Mouse (Mus musculus): ENCODE measurements around the gene Adam30. TPM values are rescaled to one million over a fixed set of nuclear protein-coding genes. Genes with fewer than 3 reads are reported as not detected.

Adam30 gene
- polyA plus RNA-seq, 1 experiment from 2014 or later: not detected

GRCm38 (mm10) chr3:98147706-98148105 is 12.7 kb upstream of the Adam30 start:
- Histone ChIP-seq H3K9me3 (no peaks in the 10 kb centered on the region), H3K9ac (no peak overlapping the region), H3K36me3 (peaks cover 68% of the 10 kb centered on the region), H3K4me2 (no peak overlapping the region), H3K4me3 (no peak overlapping the region), H3K27me3 (no peaks in the 10 kb centered on the region), H3K4me1 (no peaks in the 10 kb centered on the region), H3K27ac (no peak overlapping the region)
- WGBS: 87% methylated on average over 14 of the region's 14 CpGs
- no peak for ATAC-seq (ENCODE audit: borderline replicate concordance, extremely low read depth, low FRiP score, low TSS enrichment)

DNA sequence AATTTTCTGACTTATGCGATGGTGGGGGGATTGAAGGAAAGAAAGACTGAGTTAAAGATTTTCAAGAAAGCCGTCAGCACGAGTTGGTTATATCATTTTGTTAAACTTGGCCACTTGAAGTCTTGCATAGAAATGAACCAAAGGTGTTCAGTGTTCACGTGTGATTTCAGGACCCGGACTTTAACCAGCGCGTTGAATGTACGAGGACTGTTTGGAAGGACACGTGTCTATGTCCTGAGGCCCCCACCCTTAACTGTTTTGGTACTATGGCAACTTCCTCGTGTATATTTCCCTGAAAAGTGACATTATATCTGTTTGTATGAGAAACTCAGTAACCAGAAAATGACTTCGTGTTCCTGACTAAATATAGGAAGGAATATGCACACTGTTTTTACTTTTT is 10.5 kb upstream of the Adam30 start:
- no peak for ATAC-seq (ENCODE audit: borderline replicate concordance, extremely low read depth, low FRiP score, low TSS enrichment)
- Histone ChIP-seq H3K9me3 (no peaks in the 10 kb centered on the region), H3K4me3 (no peak overlapping the region), H3K4me1 (no peaks in the 10 kb centered on the region), H3K4me2 (no peak overlapping the region), H3K9ac (no peak overlapping the region), H3K36me3 (peaks cover 47% of the 10 kb centered on the region), H3K27ac (no peak overlapping the region), H3K27me3 (no peaks in the 10 kb centered on the region)
- 93% methylated on average over 11 of the region's 11 CpGs for WGBS

GRCm38 (mm10) chr3:98151016-98151415 is 9.4 kb upstream of the Adam30 start:
- H3K4me1 ChIP-seq: no peaks in the 10 kb centered on the region
- peaks cover 35% of the 10 kb centered on the region for H3K36me3 ChIP-seq
- H3K4me2 ChIP-seq: no peak overlapping the region
- H3K27ac ChIP-seq: no peak overlapping the region
- H3K27me3 ChIP-seq: no peaks in the 10 kb centered on the region
- no peak overlapping the region for H3K4me3 ChIP-seq
- WGBS: 87% methylated on average over 10 of the region's 10 CpGs
- no peak overlapping the region for H3K9ac ChIP-seq
- ATAC-seq (ENCODE audit: borderline replicate concordance, extremely low read depth, low FRiP score, low TSS enrichment): no peak
- H3K9me3 ChIP-seq: no peaks in the 10 kb centered on the region

GRCm38 (mm10) chr3:98153460-98153859 is 7.0 kb upstream of the Adam30 start:
- H3K9me3 ChIP-seq: no peaks in the 10 kb centered on the region
- H3K4me2 ChIP-seq: no peak overlapping the region
- peaks cover 11% of the 10 kb centered on the region; the same call in 1 of the 2 replicates for H3K36me3 ChIP-seq
- no peak overlapping the region for H3K9ac ChIP-seq
- H3K27me3 ChIP-seq: no peaks in the 10 kb centered on the region
- ATAC-seq (ENCODE audit: borderline replicate concordance, extremely low read depth, low FRiP score, low TSS enrichment): no peak
- H3K4me1 ChIP-seq: no peaks in the 10 kb centered on the region
- no peak overlapping the region for H3K4me3 ChIP-seq
- H3K27ac ChIP-seq: no peak overlapping the region

DNA sequence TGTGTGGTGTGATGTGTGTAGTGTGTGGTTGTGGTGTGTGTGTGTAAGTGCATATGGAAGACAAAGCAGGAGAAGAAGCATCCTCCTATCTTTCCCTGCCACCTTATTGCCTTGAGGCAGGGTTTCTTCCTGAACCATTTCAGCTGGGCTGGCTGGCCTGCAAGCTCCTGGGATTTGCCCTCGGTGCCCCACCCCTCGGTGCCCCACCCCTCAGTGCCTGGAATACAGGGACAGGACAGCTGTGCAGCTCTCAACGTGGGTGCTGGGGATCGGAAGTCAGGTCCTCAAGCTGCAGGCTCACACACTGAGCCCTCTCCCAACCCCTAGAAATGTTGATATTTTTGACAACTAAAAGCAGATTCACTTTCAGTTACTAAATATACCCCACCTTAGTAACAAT is 4.3 kb upstream of the Adam30 start:
- 34% methylated on average over 4 of the region's 4 CpGs for WGBS
- no peak for ATAC-seq (ENCODE audit: borderline replicate concordance, extremely low read depth, low FRiP score, low TSS enrichment)

DNA sequence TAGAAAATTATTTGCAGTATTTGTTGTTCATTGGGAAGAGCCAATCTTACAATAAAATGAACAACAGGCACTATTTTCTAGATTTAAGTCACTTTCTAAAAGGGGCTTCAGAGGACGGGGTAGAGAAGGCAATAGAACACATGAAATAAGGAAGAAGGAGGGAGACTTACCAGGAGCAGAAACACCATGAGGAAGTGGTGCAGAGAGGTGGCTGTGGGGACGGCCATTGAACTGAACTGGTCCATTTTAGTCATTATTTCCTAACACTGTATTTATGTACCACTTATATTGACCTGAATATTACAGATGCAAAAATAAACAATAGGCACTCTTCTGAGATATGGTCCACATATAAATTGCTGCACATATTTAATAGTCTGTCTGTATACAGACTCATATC is 3.4 kb upstream of the Adam30 start:
- Histone ChIP-seq H3K9ac (no peak overlapping the region), H3K36me3 (no peaks in the 10 kb centered on the region), H3K4me3 (no peak overlapping the region), H3K27ac (no peak overlapping the region), H3K27me3 (no peaks in the 10 kb centered on the region), H3K4me2 (no peak overlapping the region), H3K4me1 (no peaks in the 10 kb centered on the region), H3K9me3 (no peaks in the 10 kb centered on the region)
- 60% methylated on average over 2 of the region's 2 CpGs for WGBS
- ATAC-seq (ENCODE audit: borderline replicate concordance, extremely low read depth, low FRiP score, low TSS enrichment): no peak

More for the DNA sequence above, 4.3 kb upstream of the Adam30 start:
- Histone ChIP-seq H3K9ac (no peak overlapping the region), H3K4me3 (no peak overlapping the region), H3K4me2 (no peak overlapping the region), H3K27me3 (no peaks in the 10 kb centered on the region), H3K9me3 (no peaks in the 10 kb centered on the region), H3K36me3 (no peaks in the 10 kb centered on the region), H3K27ac (no peak overlapping the region), H3K4me1 (no peaks in the 10 kb centered on the region)

- WGBS: 26% methylated on average over 2 of the region's 2 CpGs
- no peak overlapping the region for H3K27ac ChIP-seq
- H3K36me3 ChIP-seq: no peaks in the 10 kb centered on the region
- H3K4me3 ChIP-seq: no peak overlapping the region
- H3K4me2 ChIP-seq: no peak overlapping the region
- ATAC-seq (ENCODE audit: borderline replicate concordance, extremely low read depth, low FRiP score, low TSS enrichment): no peak
- H3K4me1 ChIP-seq: no peaks in the 10 kb centered on the region
- no peak overlapping the region for H3K9ac ChIP-seq
- H3K27me3 ChIP-seq: no peaks in the 10 kb centered on the region
- H3K9me3 ChIP-seq: no peaks in the 10 kb centered on the region
Measured at GRCm38 (mm10) chr3:98157585-98157984, 2.8 kb upstream of the Adam30 start.

DNA sequence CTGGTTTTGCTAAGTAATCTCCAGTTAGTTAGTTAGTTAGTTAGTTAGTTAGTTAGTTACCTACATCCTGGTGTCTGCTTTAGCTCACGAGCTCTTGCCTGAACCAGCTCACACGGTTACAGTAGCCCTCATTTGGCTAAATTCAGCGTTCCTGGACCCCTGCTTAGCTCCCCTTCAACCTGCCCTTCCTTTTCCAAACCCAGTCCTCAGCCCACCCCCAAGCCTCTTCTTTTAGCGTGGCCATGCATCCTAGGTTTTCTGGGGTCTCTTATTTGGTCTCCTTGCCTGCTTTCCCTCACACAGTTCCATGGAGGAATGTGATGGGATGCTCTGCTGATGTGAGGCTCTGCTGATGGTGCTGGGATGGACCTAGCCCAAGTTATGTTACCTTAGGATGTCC is 1.8 kb upstream of the Adam30 start:
- H3K9ac ChIP-seq: no peak overlapping the region
- no peak for ATAC-seq (ENCODE audit: borderline replicate concordance, extremely low read depth, low FRiP score, low TSS enrichment)
- no peak overlapping the region for H3K27ac ChIP-seq
- no peaks in the 10 kb centered on the region for H3K36me3 ChIP-seq
- 72% methylated on average over 4 of the region's 4 CpGs for WGBS
- H3K4me3 ChIP-seq: no peak overlapping the region
- no peaks in the 10 kb centered on the region for H3K4me1 ChIP-seq
- H3K27me3 ChIP-seq: no peaks in the 10 kb centered on the region
- H3K9me3 ChIP-seq: no peaks in the 10 kb centered on the region
- no peak overlapping the region for H3K4me2 ChIP-seq

DNA sequence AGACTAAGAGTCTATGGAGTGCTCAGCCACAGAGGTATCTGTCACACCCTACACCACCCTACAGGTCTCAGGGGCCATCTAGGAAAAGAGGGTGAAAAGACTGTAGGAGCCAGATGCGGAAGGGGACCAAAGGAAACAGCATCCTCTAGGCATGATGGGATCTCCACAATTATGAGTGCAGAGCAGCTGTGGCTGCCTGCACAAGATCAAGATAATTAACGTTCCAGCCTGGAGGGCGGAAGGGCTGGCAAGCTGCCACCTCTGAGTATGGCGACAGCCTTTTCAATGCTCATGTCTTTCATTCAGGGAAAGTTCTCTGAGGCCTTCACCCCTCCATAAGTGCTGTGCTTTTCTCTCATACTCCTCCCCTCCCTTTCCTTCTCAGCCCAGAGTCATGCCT is 1.1 kb upstream of the Adam30 start:
- Histone ChIP-seq H3K27me3 (no peaks in the 10 kb centered on the region), H3K4me3 (no peak overlapping the region), H3K9ac (no peak overlapping the region), H3K4me1 (no peaks in the 10 kb centered on the region), H3K36me3 (no peaks in the 10 kb centered on the region), H3K4me2 (no peak overlapping the region), H3K27ac (no peak overlapping the region), H3K9me3 (no peaks in the 10 kb centered on the region)
- no peak for ATAC-seq (ENCODE audit: borderline replicate concordance, extremely low read depth, low FRiP score, low TSS enrichment)
- whole genome bisulfite sequencing: 35% methylated on average over 4 of the region's 4 CpGs

- H3K4me1 ChIP-seq: no peaks in the 10 kb centered on the region
- H3K27ac ChIP-seq: no peak overlapping the region
- no peak overlapping the region for H3K4me3 ChIP-seq
- no peak overlapping the region for H3K9ac ChIP-seq
- ATAC-seq (ENCODE audit: borderline replicate concordance, extremely low read depth, low FRiP score, low TSS enrichment): no peak
- no peaks in the 10 kb centered on the region for H3K9me3 ChIP-seq
- H3K4me2 ChIP-seq: no peak overlapping the region
- WGBS: 68% methylated on average over 4 of the region's 4 CpGs
- H3K36me3 ChIP-seq: no peaks in the 10 kb centered on the region
- no peaks in the 10 kb centered on the region for H3K27me3 ChIP-seq
Measured at GRCm38 (mm10) chr3:98178340-98178739, 17.9 kb downstream of the Adam30 start.

DNA sequence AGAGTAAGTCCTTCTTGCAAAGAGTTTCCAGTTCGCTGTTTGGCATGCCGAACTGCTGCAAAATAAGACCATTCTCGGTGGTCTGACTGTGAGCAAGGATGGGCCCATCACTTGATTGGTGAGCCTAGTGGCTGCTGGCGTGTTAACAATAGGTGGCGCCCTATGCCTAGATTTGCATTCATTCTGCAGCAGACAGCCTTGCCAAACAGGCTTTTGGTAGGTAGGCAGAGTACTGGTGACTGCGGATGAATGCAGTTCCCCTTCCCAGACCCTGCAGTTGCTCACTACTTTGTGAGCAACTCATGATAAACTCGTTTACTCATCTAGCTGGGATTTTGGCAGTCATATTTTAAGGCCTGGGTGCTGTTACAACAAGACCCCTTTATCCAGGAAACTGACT is 20.4 kb downstream of the Adam30 start:
- no peak overlapping the region for H3K27ac ChIP-seq
- WGBS: 22% methylated on average over 7 of the region's 7 CpGs
- H3K9me3 ChIP-seq: no peaks in the 10 kb centered on the region
- H3K36me3 ChIP-seq: no peaks in the 10 kb centered on the region
- no peak overlapping the region for H3K4me3 ChIP-seq
- no peaks in the 10 kb centered on the region for H3K4me1 ChIP-seq
- no peak overlapping the region for H3K4me2 ChIP-seq
- no peak overlapping the region for H3K9ac ChIP-seq
- no peak for ATAC-seq (ENCODE audit: borderline replicate concordance, extremely low read depth, low FRiP score, low TSS enrichment)
- no peaks in the 10 kb centered on the region for H3K27me3 ChIP-seq

GRCm38 (mm10) chr3:98185163-98185714 is 24.8 kb downstream of the Adam30 start:
- Histone ChIP-seq H3K9ac (no peak overlapping the region), H3K9me3 (no peaks in the 10 kb centered on the region), H3K27ac (no peak overlapping the region), H3K36me3 (no peaks in the 10 kb centered on the region), H3K27me3 (no peaks in the 10 kb centered on the region), H3K4me3 (no peak overlapping the region), H3K4me2 (no peak overlapping the region), H3K4me1 (no peaks in the 10 kb centered on the region)
- ATAC-seq (ENCODE audit: borderline replicate concordance, extremely low read depth, low FRiP score, low TSS enrichment): no peak
- 40% methylated on average over 10 of the region's 10 CpGs for WGBS

GRCm38 (mm10) chr3:98187777-98188176 is 27.3 kb downstream of the Adam30 start:
- WGBS: 75% methylated on average over 3 of the region's 3 CpGs
- no peak for ATAC-seq (ENCODE audit: borderline replicate concordance, extremely low read depth, low FRiP score, low TSS enrichment)
- H3K4me3 ChIP-seq: no peak overlapping the region

More at GRCm38 (mm10) chr3:98187777-98188176, 27.3 kb downstream of the Adam30 start:
- Histone ChIP-seq H3K4me1 (no peaks in the 10 kb centered on the region), H3K27me3 (no peaks in the 10 kb centered on the region), H3K9me3 (no peaks in the 10 kb centered on the region), H3K9ac (no peak overlapping the region), H3K4me2 (no peak overlapping the region), H3K27ac (no peak overlapping the region), H3K36me3 (no peaks in the 10 kb centered on the region)

All from lung, embryonic 15.5 days (tissue).